Mouse (Mus musculus) ES-Bruce4 (cell line): ENCODE results near the gene Mark1.

Source experiments
- CTCF ChIP-seq: IDR thresholded peaks from one replicate; pipeline ENCODE4 v1.8.1; 2011; ENCODE audit warnings: low read depth, low read length
- EP300 ChIP-seq: IDR thresholded peaks from 2 replicates; pipeline ENCODE4 v1.6.1; 2011; ENCODE audit warnings: low read depth, low read length; ENCODE audit not compliant: insufficient read depth
- POLR2A ChIP-seq: IDR thresholded peaks from one replicate; pipeline ENCODE4 v1.8.1; 2011; ENCODE audit warnings: low read length; ENCODE audit not compliant: insufficient read depth

DNA sequence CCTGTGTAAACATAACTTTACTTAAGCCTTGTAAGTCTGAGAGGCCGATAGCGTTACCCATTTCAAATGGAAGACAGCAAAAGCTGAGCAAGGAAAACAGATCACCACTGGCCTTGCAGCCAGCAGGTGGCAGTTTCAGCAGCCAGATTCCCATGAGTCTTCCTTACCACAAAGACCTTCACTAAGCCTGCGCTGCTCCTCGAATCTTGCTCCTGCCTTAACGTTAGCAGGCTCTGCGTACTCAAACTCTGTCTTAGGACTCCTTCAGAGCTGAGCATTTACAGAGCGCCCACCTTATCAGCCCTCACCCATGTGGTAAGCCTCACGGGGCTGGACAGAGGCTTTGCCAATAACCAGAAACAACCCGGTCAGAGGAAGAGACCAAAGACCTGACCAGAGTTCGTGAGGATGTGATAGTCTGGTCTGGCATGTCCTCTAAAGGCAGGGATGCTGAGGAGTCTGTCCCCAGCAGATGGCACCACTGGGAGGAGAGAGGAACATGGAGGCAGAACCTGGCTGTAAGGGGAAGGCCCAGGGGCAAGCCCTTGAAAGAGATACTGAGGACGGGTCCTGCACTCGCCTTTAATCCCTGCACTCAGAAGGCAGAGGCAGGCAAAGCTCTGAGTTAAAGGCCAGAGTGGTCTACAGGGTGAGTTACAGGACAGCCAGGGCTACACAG, 33.5 kb downstream of the Mark1 start:
- peak; percentile 60 for TF ChIP-seq CTCF
- TF ChIP-seq EP300 = no peak
- no peak for TF ChIP-seq POLR2A
